Mouse (Mus musculus): ENCODE data around the gene Cpeb4. TPM values are rescaled to one million over a fixed set of nuclear protein-coding genes. Genes with fewer than 3 reads are reported as not detected.

Cpeb4 gene
- total RNA-seq (2023), result 36.2 TPM

GRCm38 (mm10) chr11:31871911-31872310, at the start of gene Cpeb4:
TSS of gene Cpeb4 (plus strand) at chr11:31872211.

GRCm38 (mm10) chr11:31965256-31966134, 93.5 kb downstream of the Cpeb4 start, which contains the start of gene 4930524B15Rik:
TSS of gene 4930524B15Rik (plus strand) at chr11:31965592.

Other genes starting within 250 kb of the Cpeb4 start
- 14.5 TPM for gene Bod1, start 200.3 kb upstream of the Cpeb4 start, total RNA-seq (2023)
- not detected for gene 4930524B15Rik, start 93.4 kb downstream of the Cpeb4 start, total RNA-seq (2023)
- gene Nsg2, start 128.3 kb downstream of the Cpeb4 start, total RNA-seq (2023), result 102 TPM